Mouse (Mus musculus): ENCODE data around the gene Fam166a. TPM values are rescaled to one million over a fixed set of nuclear protein-coding genes. Genes with fewer than 3 reads are reported as not detected.
A peak's percentile ranks its signal among the peaks of the same experiment; 100 is the strongest.

The Fam166a gene
- polyA plus RNA-seq, 1 experiment from 2014 or later = not detected

DNA sequence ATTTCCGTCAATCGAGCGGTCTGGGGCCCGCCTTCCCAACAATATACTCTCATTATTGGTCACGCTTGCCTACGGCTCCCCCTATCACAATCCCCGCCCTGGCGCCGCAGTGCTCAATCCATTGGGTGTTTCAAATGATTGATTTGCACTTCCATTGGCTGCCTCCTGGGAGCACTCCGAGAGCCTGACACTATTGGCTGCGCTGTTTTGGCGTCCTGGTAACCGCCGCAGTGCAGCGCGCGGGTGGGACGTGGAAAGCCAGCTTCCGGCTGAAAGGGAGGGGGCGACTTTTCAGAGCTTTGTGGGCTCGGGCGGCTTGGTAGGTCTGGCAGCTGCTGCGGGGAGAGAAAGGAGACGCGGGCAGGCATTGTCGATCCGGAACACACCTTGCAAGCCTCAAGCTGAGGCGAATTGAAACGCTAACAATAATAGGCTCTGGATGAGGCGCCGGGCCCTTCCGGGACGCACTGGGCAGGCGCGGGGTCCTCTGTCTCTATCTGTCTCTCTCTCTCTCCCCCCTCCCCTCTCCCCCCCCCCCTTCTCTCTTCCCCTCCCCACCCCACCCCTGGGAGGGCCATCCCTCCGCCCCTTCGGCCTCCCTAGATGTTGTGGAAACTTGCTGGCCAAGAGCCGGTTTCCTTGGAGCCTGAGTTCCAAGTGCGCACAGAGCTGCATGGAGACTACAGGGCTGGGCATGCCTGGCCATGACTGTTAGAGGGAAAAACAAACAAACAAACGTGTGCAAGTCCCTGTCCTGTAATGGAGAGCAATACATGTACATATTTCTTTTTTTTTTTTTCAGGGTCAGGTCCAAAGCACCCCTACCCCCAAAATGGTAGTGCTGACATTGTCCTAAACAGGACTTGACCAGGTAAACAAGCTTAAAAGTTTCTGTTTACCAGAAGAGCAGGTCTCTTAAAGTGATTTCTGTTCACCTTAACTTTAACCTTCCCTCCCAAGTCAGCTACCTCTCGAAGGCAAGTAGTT, 6.5 kb downstream of the Fam166a start:
- Histone ChIP-seq H3K36me3 (peaks cover 9% of the 10 kb centered on the region), H3K4me1 (peaks cover 25% of the 10 kb centered on the region), H3K9me3 (no peaks in the 10 kb centered on the region), H3K27ac (peak overlapping the region; percentile 99), H3K27me3 (no peaks in the 10 kb centered on the region), H3K9ac (peak overlapping the region; percentile 76), H3K4me2 (peak overlapping the region; percentile 56), H3K4me3 (peak overlapping the region; percentile 88)
- 2% methylated on average over 41 of the region's 41 CpGs for WGBS
- peak; percentile 97 for ATAC-seq (ENCODE audit: insufficient number of reproducible peaks, insufficient read depth, low FRiP score, low TSS enrichment, low read depth)

DNA sequence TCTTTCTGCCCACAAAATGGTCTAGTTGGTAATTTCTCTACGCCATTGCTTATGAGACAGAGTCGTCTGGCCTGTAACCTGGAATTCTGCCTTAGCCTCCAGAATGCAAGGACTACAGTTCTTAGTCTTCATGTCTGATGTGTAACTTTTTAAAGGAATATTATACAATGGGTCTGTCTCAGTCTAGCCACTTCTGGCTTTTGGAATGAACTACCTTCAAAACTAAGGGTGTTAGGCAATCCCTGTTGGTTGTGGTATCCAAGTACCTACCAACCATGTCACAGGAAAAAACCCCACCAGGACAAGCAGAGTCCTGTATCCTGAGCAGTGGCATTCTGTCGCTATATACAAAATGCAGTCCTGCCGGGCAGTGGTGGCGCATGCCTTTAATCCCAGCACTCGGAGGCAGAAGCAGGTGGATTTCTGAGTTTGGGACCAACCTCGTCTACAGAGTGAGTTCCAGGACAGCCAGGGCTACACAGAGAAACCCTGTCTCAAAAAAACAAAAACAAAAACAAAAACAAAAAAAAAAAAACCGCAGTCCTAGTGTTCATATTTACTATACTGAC, 7.3 kb downstream of the Fam166a start:
- WGBS = 69% methylated on average over 8 of the region's 8 CpGs
- Histone ChIP-seq H3K27me3 (peaks cover 5% of the 10 kb centered on the region; the same call in 1 of the 2 replicates), H3K27ac (peak overlapping the region; percentile 99), H3K9ac (no peak overlapping the region), H3K4me3 (peak overlapping the region; percentile 88), H3K4me1 (peaks cover 25% of the 10 kb centered on the region), H3K9me3 (no peaks in the 10 kb centered on the region), H3K36me3 (peaks cover 9% of the 10 kb centered on the region), H3K4me2 (peak overlapping the region; percentile 56)
- no peak for ATAC-seq (ENCODE audit: insufficient number of reproducible peaks, insufficient read depth, low FRiP score, low TSS enrichment, low read depth)

DNA sequence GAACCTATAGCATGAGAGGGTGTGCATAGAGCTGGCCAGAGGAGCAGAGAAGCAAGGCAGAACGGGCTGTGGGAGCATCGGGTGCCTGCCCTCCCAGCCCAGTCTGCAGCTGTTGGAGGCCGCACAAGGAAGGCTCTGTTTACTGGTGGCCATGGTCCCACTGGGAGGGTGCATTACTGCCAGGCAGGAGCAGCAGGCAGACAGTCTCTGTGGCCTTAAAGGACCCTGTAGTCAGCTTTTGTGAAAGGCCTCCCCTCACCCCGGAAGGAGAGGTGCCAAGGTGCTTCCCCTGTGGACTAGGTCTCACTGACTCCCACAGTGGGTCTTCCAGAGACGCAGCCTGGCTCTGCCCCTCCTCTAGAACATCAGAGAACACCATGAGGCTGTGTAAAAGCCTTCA, 8.3 kb downstream of the Fam166a start:
- Histone ChIP-seq H3K27me3 (peaks cover 13% of the 10 kb centered on the region; the same call in 1 of the 2 replicates), H3K9ac (no peak overlapping the region), H3K4me2 (no peak overlapping the region), H3K9me3 (no peaks in the 10 kb centered on the region), H3K4me3 (no peak overlapping the region), H3K27ac (no peak overlapping the region), H3K36me3 (peaks cover 2% of the 10 kb centered on the region), H3K4me1 (peaks cover 25% of the 10 kb centered on the region)
- ATAC-seq (ENCODE audit: insufficient number of reproducible peaks, insufficient read depth, low FRiP score, low TSS enrichment, low read depth) = no peak
- 74% methylated on average over 5 of the region's 5 CpGs for WGBS

DNA sequence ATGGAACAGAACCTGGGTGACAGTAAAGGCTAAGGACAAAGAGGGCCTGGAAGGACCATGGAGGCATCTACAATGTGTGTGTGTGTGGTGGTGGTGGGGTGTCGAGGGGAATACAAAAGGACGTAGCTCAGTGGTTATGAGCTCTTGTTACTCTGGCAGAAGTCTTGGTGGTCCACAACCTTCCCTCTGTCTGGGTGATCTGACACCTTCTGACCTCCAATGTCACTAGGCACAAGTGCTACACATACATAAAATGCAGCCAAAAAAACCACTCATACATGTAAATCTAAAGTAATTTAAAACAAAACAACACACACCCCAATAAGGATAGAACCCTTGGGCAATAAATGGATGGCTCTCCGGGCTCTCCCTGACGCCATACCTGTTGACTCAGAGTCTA, 8.9 kb downstream of the Fam166a start:
- Histone ChIP-seq H3K4me3 (no peak overlapping the region), H3K9me3 (no peaks in the 10 kb centered on the region), H3K9ac (no peak overlapping the region), H3K36me3 (no peaks in the 10 kb centered on the region), H3K4me1 (peaks cover 25% of the 10 kb centered on the region), H3K27me3 (peaks cover 13% of the 10 kb centered on the region; the same call in 1 of the 2 replicates), H3K4me2 (no peak overlapping the region), H3K27ac (no peak overlapping the region)
- no peak for ATAC-seq (ENCODE audit: insufficient number of reproducible peaks, insufficient read depth, low FRiP score, low TSS enrichment, low read depth)
- 91% methylated on average over 4 of the region's 4 CpGs for WGBS

DNA sequence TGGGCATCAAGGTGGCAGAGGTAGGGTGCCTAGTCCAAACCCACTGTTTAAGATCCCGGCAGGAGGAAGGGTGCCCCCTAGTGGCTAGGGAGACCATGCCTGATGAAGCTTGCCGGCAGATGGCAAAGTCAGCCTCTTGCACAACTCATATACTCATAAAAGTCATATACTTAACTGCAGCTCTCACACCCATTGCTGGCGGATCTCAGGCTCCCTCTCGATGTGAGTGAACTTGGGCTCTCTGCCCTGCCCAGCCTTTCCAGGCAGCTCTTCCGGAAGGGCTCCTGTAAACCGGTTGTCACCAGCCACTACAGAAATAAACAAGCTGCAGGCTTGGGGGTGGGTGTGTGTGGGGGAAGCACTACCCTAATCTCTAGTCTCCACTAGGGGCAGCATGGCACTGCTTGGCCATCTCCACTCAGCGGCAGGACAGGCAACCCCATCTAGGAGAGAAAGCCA, 9.9 kb downstream of the Fam166a start:
- WGBS = under 1% methylated on average over 7 of the region's 7 CpGs
- H3K27ac ChIP-seq = peak overlapping the region; percentile 51; the same call in 1 of the 2 replicates
- peak overlapping the region; percentile 53 for H3K4me2 ChIP-seq
- no peaks in the 10 kb centered on the region for H3K36me3 ChIP-seq
- peaks cover 22% of the 10 kb centered on the region for H3K27me3 ChIP-seq
- ATAC-seq (ENCODE audit: insufficient number of reproducible peaks, insufficient read depth, low FRiP score, low TSS enrichment, low read depth) = no peak
- peak overlapping the region; percentile 40; the same call in 1 of the 2 replicates for H3K9ac ChIP-seq
- H3K4me3 ChIP-seq = peak overlapping the region; percentile 27
- peaks cover 21% of the 10 kb centered on the region for H3K4me1 ChIP-seq
- H3K9me3 ChIP-seq = no peaks in the 10 kb centered on the region

DNA sequence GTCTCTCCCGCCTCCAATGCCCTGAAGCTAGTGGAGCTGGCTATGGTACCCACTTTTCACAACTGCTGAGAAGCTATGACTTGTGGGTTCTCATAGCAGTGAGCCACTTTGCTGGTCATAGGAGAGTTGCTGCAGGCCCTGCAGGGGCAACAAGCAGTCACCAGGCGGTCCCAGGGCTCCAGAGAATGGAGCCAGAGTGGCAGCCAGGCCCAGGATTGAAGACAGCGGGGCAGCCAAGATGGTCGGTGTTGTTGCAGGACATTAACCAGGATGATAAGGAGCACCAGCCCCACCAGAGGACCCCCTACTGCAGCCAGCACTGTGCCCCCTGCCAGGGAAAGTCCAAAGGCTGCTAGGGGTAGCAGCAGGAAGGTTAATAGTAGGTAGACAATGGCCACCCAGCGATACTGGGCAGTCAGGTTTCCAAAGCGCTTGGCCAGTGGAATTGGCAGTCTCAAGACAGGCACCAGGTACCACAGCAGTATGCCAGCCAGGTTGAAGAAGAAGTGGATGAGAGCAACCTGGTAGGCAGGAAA, 10.5 kb downstream of the Fam166a start:
- Histone ChIP-seq H3K4me2 (peak overlapping the region; percentile 53), H3K9me3 (no peaks in the 10 kb centered on the region), H3K27ac (no peak overlapping the region), H3K36me3 (no peaks in the 10 kb centered on the region), H3K27me3 (peaks cover 22% of the 10 kb centered on the region), H3K4me1 (peaks cover 17% of the 10 kb centered on the region; the same call in 1 of the 2 replicates), H3K4me3 (no peak overlapping the region), H3K9ac (no peak overlapping the region)
- no peak for ATAC-seq (ENCODE audit: insufficient number of reproducible peaks, insufficient read depth, low FRiP score, low TSS enrichment, low read depth)
- WGBS = 69% methylated on average over 6 of the region's 6 CpGs

DNA sequence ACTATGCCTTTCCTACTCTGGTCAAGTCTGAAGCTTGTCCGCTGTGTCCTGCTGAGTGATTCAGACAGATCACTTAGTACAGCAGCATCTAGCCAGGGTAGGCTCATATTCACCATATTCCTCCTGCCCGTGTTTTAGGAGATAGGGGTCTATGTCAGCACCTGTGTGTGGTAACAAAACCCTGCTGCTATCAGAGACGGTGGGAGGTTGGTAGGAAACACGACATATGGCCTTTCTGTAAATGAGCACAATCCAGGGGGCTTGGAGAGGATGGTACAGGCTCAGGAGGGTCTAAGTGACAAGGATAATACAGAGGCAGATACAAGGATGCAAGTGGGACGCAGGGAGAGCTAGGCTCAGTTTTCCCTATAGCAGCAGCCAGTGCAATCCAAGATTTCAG, 11.0 kb downstream of the Fam166a start:
- peaks cover 25% of the 10 kb centered on the region for H3K27me3 ChIP-seq
- H3K4me3 ChIP-seq = no peak overlapping the region
- 78% methylated on average over 5 of the region's 5 CpGs for WGBS
- ATAC-seq (ENCODE audit: insufficient number of reproducible peaks, insufficient read depth, low FRiP score, low TSS enrichment, low read depth) = no peak
- H3K36me3 ChIP-seq = no peaks in the 10 kb centered on the region
- no peak overlapping the region for H3K4me2 ChIP-seq
- H3K9me3 ChIP-seq = no peaks in the 10 kb centered on the region
- no peak overlapping the region for H3K9ac ChIP-seq
- H3K27ac ChIP-seq = no peak overlapping the region
- peaks cover 17% of the 10 kb centered on the region; the same call in 1 of the 2 replicates for H3K4me1 ChIP-seq

DNA sequence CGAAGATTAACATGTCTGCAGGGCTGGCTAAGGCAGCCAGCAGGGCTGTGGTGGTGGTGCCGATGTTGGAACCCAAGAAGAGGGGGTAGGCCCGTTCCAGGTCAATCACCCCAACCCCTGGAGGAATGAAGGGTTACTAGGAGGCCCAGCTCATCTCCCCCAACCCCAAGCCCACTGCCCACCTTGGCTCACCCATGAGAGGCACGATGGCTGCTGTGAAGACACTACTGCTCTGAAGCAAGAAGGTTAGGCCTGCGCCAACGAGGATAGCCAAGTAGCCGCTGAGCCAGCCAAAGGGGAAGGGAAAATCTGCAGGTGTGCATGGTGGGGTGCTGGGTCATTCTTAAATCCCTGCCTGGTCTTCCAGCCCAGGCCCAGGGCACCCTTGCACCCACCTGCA, 12.0 kb downstream of the Fam166a start:
- H3K4me1 ChIP-seq = peaks cover 14% of the 10 kb centered on the region; the same call in 1 of the 2 replicates
- no peaks in the 10 kb centered on the region for H3K36me3 ChIP-seq
- no peak overlapping the region for H3K4me2 ChIP-seq
- H3K9me3 ChIP-seq = no peaks in the 10 kb centered on the region
- no peak for ATAC-seq (ENCODE audit: insufficient number of reproducible peaks, insufficient read depth, low FRiP score, low TSS enrichment, low read depth)
- no peak overlapping the region for H3K4me3 ChIP-seq
- WGBS = 80% methylated on average over 7 of the region's 7 CpGs
- peaks cover 29% of the 10 kb centered on the region for H3K27me3 ChIP-seq
- no peak overlapping the region for H3K27ac ChIP-seq
- H3K9ac ChIP-seq = 0 out of 2 replicates have a peak overlapping the region, but pooled peaks have one; percentile 11

DNA sequence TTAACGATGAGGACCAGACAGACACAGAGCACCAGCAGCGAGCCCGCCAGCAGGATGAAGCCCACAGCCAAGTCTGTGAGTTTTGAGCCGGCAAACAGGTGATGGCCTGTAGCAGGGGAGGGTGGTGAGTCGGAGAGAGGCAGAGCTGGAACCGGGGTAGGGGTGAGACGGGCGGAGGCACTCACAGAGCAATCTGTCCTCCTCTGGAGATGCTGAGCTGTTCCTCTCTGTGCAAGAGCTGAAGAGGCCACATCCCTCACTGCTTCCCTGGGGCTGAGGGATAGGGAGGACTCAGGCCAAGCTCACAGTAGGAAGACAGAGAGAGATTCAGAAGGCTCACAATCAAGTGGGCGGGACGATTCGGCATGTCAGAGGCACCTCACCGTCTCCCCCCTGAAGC, 12.5 kb downstream of the Fam166a start:
- Histone ChIP-seq H3K36me3 (no peaks in the 10 kb centered on the region), H3K4me1 (peaks cover 11% of the 10 kb centered on the region; the same call in 1 of the 2 replicates), H3K4me2 (no peak overlapping the region), H3K9ac (no peak overlapping the region), H3K9me3 (no peaks in the 10 kb centered on the region), H3K4me3 (no peak overlapping the region), H3K27me3 (peaks cover 31% of the 10 kb centered on the region), H3K27ac (no peak overlapping the region)
- 47% methylated on average over 12 of the region's 12 CpGs for WGBS
- ATAC-seq (ENCODE audit: insufficient number of reproducible peaks, insufficient read depth, low FRiP score, low TSS enrichment, low read depth) = no peak

DNA sequence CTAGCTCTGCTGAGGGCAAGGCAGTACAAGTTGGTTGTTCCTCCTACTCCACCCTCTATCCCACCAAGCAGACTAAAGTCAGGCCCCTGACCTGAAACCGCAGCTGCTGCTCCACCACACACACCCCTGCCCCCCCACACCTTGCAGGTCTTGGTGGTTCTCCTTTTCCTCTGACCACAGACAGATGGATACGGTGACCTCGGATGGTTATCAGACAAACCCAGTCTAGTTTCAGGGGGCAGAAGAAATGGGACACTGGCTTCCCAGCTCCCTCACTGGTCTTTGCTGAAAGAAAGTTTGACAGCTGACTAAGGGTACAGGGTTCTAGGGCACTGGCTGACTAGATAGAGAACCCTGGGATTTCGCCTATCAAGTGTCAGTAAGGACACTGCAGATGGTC, 14.9 kb downstream of the Fam166a start:
- Histone ChIP-seq H3K4me1 (peaks cover 5% of the 10 kb centered on the region; the same call in 1 of the 2 replicates), H3K36me3 (no peaks in the 10 kb centered on the region), H3K4me3 (no peak overlapping the region), H3K4me2 (no peak overlapping the region), H3K9ac (no peak overlapping the region), H3K27ac (no peak overlapping the region), H3K27me3 (peaks cover 39% of the 10 kb centered on the region), H3K9me3 (no peaks in the 10 kb centered on the region)
- WGBS = 74% methylated on average over 4 of the region's 4 CpGs
- ATAC-seq (ENCODE audit: insufficient number of reproducible peaks, insufficient read depth, low FRiP score, low TSS enrichment, low read depth) = no peak

DNA sequence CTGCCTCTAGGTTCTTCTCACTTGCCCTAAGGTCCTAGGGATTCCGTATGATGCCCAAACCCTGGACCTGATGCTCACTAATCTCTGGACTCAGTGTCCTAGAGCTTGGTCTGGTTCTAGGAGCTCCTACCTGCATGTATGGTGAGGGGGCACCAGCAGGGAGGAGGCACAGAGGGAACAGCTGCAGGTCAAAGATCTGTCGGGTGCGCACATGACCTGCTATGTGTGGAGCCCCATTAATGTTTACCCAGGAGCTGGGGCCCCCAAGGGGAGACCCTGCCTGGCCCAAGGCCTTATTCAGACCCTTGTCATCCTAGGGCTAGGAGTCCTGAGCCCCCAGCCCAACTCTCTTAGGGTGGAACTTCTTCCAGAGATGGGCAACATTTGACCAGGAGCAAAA, 15.5 kb downstream of the Fam166a start, which contains the start of gene Slc34a3:
Slc34a3 (minus strand) TSS at position 315 of the 400 bp plus-strand sequence.
- Histone ChIP-seq H3K4me1 (no peaks in the 10 kb centered on the region), H3K4me2 (no peak within 1 kb of the TSS), H3K27me3 (peaks cover 39% of the 10 kb centered on the region), H3K9me3 (no peaks in the 10 kb centered on the region), H3K27ac (no peak within 1 kb of the TSS), H3K9ac (no peak within 1 kb of the TSS), H3K4me3 (no peak within 1 kb of the TSS), H3K36me3 (no peaks in the 10 kb centered on the region)
- WGBS = 91% methylated on average over 3 of the region's 3 CpGs
- no peak for ATAC-seq (ENCODE audit: insufficient number of reproducible peaks, insufficient read depth, low FRiP score, low TSS enrichment, low read depth)

Measured in embryonic facial prominence, embryonic 13.5 days (tissue).